Mouse (Mus musculus): ENCODE measurements at regions not wholly inside any gene's neighbourhood (a gene's known extent, or its start where the extent isn't known, plus 50 kb on each side); places are given as distances from the start of the nearest gene placed in this dataset.

DNA sequence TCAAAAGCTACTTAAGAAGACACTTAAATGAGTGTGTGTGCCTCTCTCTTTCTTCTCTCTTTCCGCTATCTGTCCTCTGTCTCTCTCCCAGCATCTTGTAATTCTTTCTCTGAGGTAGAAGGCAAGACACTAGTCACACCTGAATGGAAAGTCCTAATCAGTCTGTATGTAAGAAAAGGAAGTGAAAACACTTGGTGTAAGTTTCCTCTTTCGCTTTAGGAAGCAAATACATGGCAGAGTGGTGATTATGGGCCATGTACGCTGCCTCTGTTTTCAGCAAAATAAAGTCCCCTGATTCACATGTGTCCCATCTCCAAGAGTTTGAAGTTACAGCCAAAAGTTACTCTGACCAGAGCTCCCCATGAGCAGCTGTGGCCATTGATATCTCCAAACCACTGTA is 182.1 kb upstream of the Cdh5 start:
- TF ChIP-seq POLR2A (IDR thresholded peaks at IDR 0.05; ENCODE audit: borderline replicate concordance, insufficient read depth, low read length) (no peak), CTCF (IDR thresholded peaks at IDR 0.05; ENCODE audit: borderline replicate concordance, insufficient read depth, low read depth, low read length) (no peak)
